Mouse (Mus musculus) heart, embryonic 14.5 days (tissue): ENCODE results near the gene Hist1h2ad. TPM values are rescaled to one million over a fixed set of nuclear protein-coding genes. Genes with fewer than 3 reads are reported as not detected.

Source experiments
- ATAC-seq: fragments of 200-750 bp; cut with Nextera tagmentation; 2 replicates; pipeline ENCODE4 v1.8.0; 2017; ENCODE audit warnings: low read depth, moderate TSS enrichment; ENCODE audit not compliant: insufficient number of reproducible peaks, insufficient read depth, low FRiP score
- H3K27ac ChIP-seq, 2 experiments: fragments of 200-500 bp in 1 of 2; fragments of 300-500 bp in 1 of 2; sonication (generic) in 1 of 2; replicated peaks in 1 of 2; 2 replicates each; pipeline ENCODE4 v1.5.1; 2012 to 2014; ENCODE audit warnings: low read depth in 2 of 2, low read length in 2 of 2, control low read depth in 1 of 2, mild to moderate bottlenecking in 1 of 2, mixed read lengths in 1 of 2; ENCODE audit not compliant: control insufficient read depth in 1 of 2, insufficient read depth in 1 of 2
- H3K27me3 ChIP-seq: fragments of 300-500 bp; sonication (generic); 2 replicates; pipeline ENCODE4 v1.6.1; 2014; ENCODE audit warnings: mild to moderate bottlenecking, low read length, control low read depth; ENCODE audit not compliant: control insufficient read depth, insufficient read depth
- H3K36me3 ChIP-seq: fragments of 300-500 bp; sonication (generic); 2 replicates; pipeline ENCODE4 v1.6.1; 2014; ENCODE audit warnings: mild to moderate bottlenecking, control low read depth, low read length, mixed read lengths; ENCODE audit not compliant: control insufficient read depth, insufficient read depth
- H3K4me1 ChIP-seq, 2 experiments: fragments of 200-500 bp in 1 of 2; fragments of 300-500 bp in 1 of 2; sonication (generic) in 1 of 2; 2 replicates each; pipeline ENCODE4 v1.6.1; 2012 to 2014; ENCODE audit warnings: low read length in 2 of 2, control low read depth in 1 of 2, mixed read lengths in 1 of 2; ENCODE audit not compliant: control insufficient read depth in 2 of 2, insufficient read depth in 2 of 2
- H3K4me2 ChIP-seq: fragments of 300-500 bp; sonication (generic); 2 replicates; pipeline ENCODE4 v1.6.1; 2014; ENCODE audit warnings: mild to moderate bottlenecking, low read length
- H3K4me3 ChIP-seq, 2 experiments: fragments of 200-500 bp in 1 of 2; fragments of 300-500 bp in 1 of 2; sonication (generic) in 1 of 2; 2 replicates each; pipeline ENCODE4 v1.5.1; 2012 to 2014; ENCODE audit warnings: low read length in 2 of 2, mild to moderate bottlenecking in 2 of 2, control low read depth in 1 of 2, low read depth in 1 of 2, moderate library complexity in 1 of 2; ENCODE audit not compliant: control insufficient read depth in 1 of 2, insufficient read depth in 1 of 2
- H3K9ac ChIP-seq: fragments of 300-500 bp; sonication (generic); 2 replicates; pipeline ENCODE4 v1.6.1; 2014; ENCODE audit warnings: mild to moderate bottlenecking, low read length
- H3K9me3 ChIP-seq: fragments of 300-500 bp; sonication (generic); 2 replicates; pipeline ENCODE4 v1.6.1; 2016; ENCODE audit warnings: low read length, control low read depth; ENCODE audit not compliant: control insufficient read depth
- WGBS: fragments of 180-500 bp; shearing (Covaris S2); extraction: QIAGEN DNeasy Blood & Tissue Kit; methylation state at CpG from one replicate; pipeline ENCODE4 v1.1.7; 2014; 5-methylcytosine and 5-hydroxymethylcytosine counted together
- polyA plus RNA-seq: library from polyadenylated mRNA; unstranded; fragments of >200 nt; fragmentation: Nextera tagmentation; extraction: Ambion mirVana; gene quantifications from 2 replicates; pipeline ENCODE4 v1.2.1, GENCODE M21; 2014

The Hist1h2ad gene
- polyA plus RNA-seq, 1 experiment from 2014 or later: 0.53 TPM

DNA sequence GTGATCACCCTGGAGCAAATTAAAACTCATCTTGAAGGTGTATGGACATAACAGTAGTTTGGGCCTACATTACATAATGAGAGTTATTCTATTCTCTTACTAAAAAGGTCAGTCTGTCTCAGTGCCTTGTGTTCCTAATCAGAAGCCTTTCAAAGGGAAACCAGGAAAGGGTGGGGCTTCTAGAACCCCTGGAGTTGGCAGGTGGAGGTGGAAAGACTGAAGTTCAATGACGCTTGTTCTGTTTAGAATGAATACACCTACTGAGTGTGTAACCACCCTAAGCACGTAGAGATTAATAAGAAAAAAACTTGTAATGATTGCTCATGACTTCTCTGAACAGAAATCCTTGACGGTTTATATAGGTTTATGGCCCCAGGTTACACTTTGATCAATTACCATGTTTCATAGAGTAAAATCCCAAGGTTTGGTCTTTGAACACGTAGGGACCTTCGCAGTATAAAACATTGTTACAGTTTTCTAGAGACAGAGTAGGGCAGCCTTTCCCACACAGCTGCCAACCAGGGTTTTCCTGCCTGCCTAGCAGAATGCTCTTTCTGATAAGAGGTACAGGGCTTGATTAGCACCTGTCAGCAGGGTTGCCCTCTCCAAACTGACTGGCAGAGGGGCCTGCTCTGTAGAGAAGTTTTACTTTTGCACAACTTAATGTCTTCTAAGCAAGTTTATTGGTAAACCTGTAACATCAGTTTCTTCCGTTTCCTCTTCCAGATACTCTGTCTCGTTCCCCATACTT lies 21.6 kb downstream of the Hist1h2ad start:
- Histone ChIP-seq H3K27ac (no peak overlapping the region), H3K4me1 (no peaks in the 10 kb centered on the region), H3K4me2 (no peak overlapping the region), H3K4me3 (no peak overlapping the region), H3K36me3 (no peaks in the 10 kb centered on the region), H3K27me3 (no peaks in the 10 kb centered on the region), H3K9me3 (no peaks in the 10 kb centered on the region), H3K9ac (no peak overlapping the region)
- no peak for ATAC-seq
- 62% methylated on average over 7 of the region's 7 CpGs for WGBS

GRCm38 (mm10) chr13:23597957-23598356 lies 23.8 kb downstream of the Hist1h2ad start:
- H3K27ac ChIP-seq: no peak overlapping the region
- 6% methylated on average over 9 of the region's 9 CpGs for WGBS
- H3K4me2 ChIP-seq: no peak overlapping the region
- H3K9ac ChIP-seq: no peak overlapping the region
- no peaks in the 10 kb centered on the region for H3K9me3 ChIP-seq
- H3K27me3 ChIP-seq: no peaks in the 10 kb centered on the region
- no peaks in the 10 kb centered on the region for H3K36me3 ChIP-seq
- ATAC-seq: no peak
- no peak overlapping the region for H3K4me3 ChIP-seq
- no peaks in the 10 kb centered on the region for H3K4me1 ChIP-seq

- no peaks in the 10 kb centered on the region for H3K9me3 ChIP-seq
- H3K4me1 ChIP-seq: no peaks in the 10 kb centered on the region
- H3K4me3 ChIP-seq: no peak overlapping the region
- no peak overlapping the region for H3K4me2 ChIP-seq
- no peak overlapping the region for H3K27ac ChIP-seq
- no peaks in the 10 kb centered on the region for H3K36me3 ChIP-seq
- H3K9ac ChIP-seq: no peak overlapping the region
- 48% methylated on average over 7 of the region's 7 CpGs for WGBS
- no peaks in the 10 kb centered on the region for H3K27me3 ChIP-seq
- ATAC-seq: no peak
Observed at GRCm38 (mm10) chr13:23603182-23603699, 29.1 kb downstream of the Hist1h2ad start.

DNA sequence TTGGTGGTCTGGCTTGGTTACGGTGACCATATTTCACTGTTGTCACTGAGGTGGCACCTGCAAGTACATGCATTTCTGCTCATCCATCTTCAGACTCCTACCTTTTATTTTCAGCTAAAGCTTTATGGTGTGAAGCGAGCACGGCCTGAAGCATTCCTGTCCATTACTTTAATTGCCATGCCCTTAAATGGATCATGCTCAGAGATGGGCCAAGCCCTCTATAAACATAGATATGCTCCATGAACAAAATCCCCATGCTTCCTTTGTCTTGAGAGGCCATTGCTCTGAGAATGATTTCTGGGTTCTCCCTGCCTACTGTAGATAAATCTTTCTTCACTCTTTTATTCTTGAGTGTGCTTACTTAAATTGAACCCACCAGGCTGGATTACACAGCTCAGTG lies 30.3 kb downstream of the Hist1h2ad start:
- Histone ChIP-seq H3K4me3 (no peak overlapping the region), H3K36me3 (no peaks in the 10 kb centered on the region), H3K27ac (no peak overlapping the region), H3K4me1 (no peaks in the 10 kb centered on the region), H3K4me2 (no peak overlapping the region), H3K9me3 (no peaks in the 10 kb centered on the region), H3K9ac (no peak overlapping the region), H3K27me3 (no peaks in the 10 kb centered on the region)
- ATAC-seq: no peak
- WGBS: 85% methylated on average over 3 of the region's 3 CpGs

GRCm38 (mm10) chr13:23605052-23605451 lies 30.9 kb downstream of the Hist1h2ad start:
- ATAC-seq: no peak
- Histone ChIP-seq H3K4me2 (no peak overlapping the region), H3K9ac (no peak overlapping the region), H3K36me3 (no peaks in the 10 kb centered on the region), H3K4me1 (no peaks in the 10 kb centered on the region), H3K9me3 (no peaks in the 10 kb centered on the region), H3K4me3 (no peak overlapping the region), H3K27me3 (no peaks in the 10 kb centered on the region), H3K27ac (no peak overlapping the region)
- WGBS: 86% methylated on average over 3 of the region's 3 CpGs

DNA sequence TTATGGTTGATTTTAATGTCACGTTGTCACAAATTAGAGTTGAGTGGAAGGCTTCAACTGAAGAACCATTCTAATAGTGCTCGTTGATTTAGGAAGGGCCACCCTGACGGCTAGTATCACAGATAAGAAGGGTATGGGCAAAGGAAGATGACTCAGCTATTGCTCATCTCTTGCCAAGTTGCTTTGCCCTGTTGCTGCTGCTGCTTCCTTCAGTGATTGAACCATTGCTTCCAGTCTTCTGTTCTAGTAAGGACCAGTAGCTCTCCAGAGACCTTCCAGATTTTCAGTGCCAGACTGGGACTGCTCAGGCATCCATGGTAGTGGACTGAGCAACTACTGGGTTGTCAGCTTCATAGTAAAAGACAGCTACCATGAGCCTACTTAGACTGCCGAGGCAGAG lies 35.0 kb downstream of the Hist1h2ad start:
- 53% methylated on average over 4 of the region's 4 CpGs for WGBS
- Histone ChIP-seq H3K36me3 (no peaks in the 10 kb centered on the region), H3K9me3 (no peaks in the 10 kb centered on the region), H3K27me3 (no peaks in the 10 kb centered on the region), H3K27ac (no peak overlapping the region), H3K4me3 (no peak overlapping the region), H3K4me2 (no peak overlapping the region), H3K9ac (no peak overlapping the region), H3K4me1 (no peaks in the 10 kb centered on the region)
- ATAC-seq: no peak

GRCm38 (mm10) chr13:23609844-23610243 lies 35.7 kb downstream of the Hist1h2ad start:
- Histone ChIP-seq H3K9ac (no peak overlapping the region), H3K9me3 (no peaks in the 10 kb centered on the region), H3K27me3 (no peaks in the 10 kb centered on the region), H3K4me3 (no peak overlapping the region), H3K27ac (no peak overlapping the region), H3K4me1 (no peaks in the 10 kb centered on the region), H3K4me2 (no peak overlapping the region), H3K36me3 (no peaks in the 10 kb centered on the region)
- ATAC-seq: no peak

GRCm38 (mm10) chr13:23610393-23610792 lies 36.2 kb downstream of the Hist1h2ad start:
- no peak overlapping the region for H3K4me2 ChIP-seq
- 67% methylated on average over 2 of the region's 2 CpGs for WGBS
- H3K36me3 ChIP-seq: no peaks in the 10 kb centered on the region
- no peak overlapping the region for H3K4me3 ChIP-seq
- no peak overlapping the region for H3K27ac ChIP-seq
- H3K9me3 ChIP-seq: no peaks in the 10 kb centered on the region
- H3K4me1 ChIP-seq: no peaks in the 10 kb centered on the region
- ATAC-seq: no peak
- no peak overlapping the region for H3K9ac ChIP-seq
- H3K27me3 ChIP-seq: no peaks in the 10 kb centered on the region
